Mouse (Mus musculus) MEL (cell line): ENCODE measurements around the gene Tmco4. TPM values are rescaled to one million over a fixed set of nuclear protein-coding genes. Genes with fewer than 3 reads are reported as not detected.

Source experiments
- DNase-seq: peaks from one replicate; pipeline ENCODE4 v3.0.0; 2011; ENCODE audit warnings: low read depth, low spot score
- H3K27ac ChIP-seq: 2 replicates; pipeline ENCODE4 v1.5.1; 2012; ENCODE audit warnings: low read depth, mild to moderate bottlenecking, control low read depth, low read length, moderate library complexity; ENCODE audit not compliant: control insufficient read depth
- H3K27me3 ChIP-seq, 2 experiments: fragments of 150-350 bp in 1 of 2; sonication (generic) in 1 of 2; 2 replicates each; pipeline ENCODE4 v1.6.1; 2012; ENCODE audit warnings: low read length in 2 of 2, mild to moderate bottlenecking in 2 of 2, improper control_type of control experiment in 1 of 2, moderate library complexity in 1 of 2; ENCODE audit not compliant: insufficient read depth in 2 of 2, control insufficient read depth in 1 of 2
- H3K36me3 ChIP-seq, 2 experiments: 2 replicates each; pipeline ENCODE4 v1.6.1; 2012 to 2014; ENCODE audit warnings: low read length in 2 of 2, improper control_type of control experiment in 1 of 2, inconsistent platforms in 1 of 2, mild to moderate bottlenecking in 1 of 2; ENCODE audit not compliant: insufficient read depth in 2 of 2, control insufficient read depth in 1 of 2
- H3K4me1 ChIP-seq, 2 experiments: fragments of 150-350 bp in 1 of 2; sonication (generic) in 1 of 2; 2 replicates each; pipeline ENCODE4 v1.6.1; 2012; ENCODE audit warnings: low read length in 2 of 2, improper control_type of control experiment in 1 of 2, mild to moderate bottlenecking in 1 of 2; ENCODE audit not compliant: insufficient read depth in 2 of 2, control insufficient read depth in 1 of 2
- H3K4me3 ChIP-seq, 2 experiments: fragments of 150-350 bp in 1 of 2; sonication (generic) in 1 of 2; 2 replicates each; pipeline ENCODE4 v1.5.1; 2012; ENCODE audit warnings: low read depth in 2 of 2, low read length in 2 of 2, mild to moderate bottlenecking in 2 of 2, moderate library complexity in 2 of 2, control low read depth in 1 of 2, improper control_type of control experiment in 1 of 2; ENCODE audit not compliant: control insufficient read depth in 1 of 2, insufficient read depth in 1 of 2
- H3K79me2 ChIP-seq: 2 replicates; pipeline ENCODE4 v1.6.1; 2012; ENCODE audit warnings: mild to moderate bottlenecking, low read length, moderate library complexity; ENCODE audit not compliant: control insufficient read depth, poor library complexity, insufficient read depth
- H3K9ac ChIP-seq: 2 replicates; pipeline ENCODE4 v1.6.1; 2012; ENCODE audit warnings: low read depth, mild to moderate bottlenecking, control low read depth, low read length, moderate library complexity; ENCODE audit not compliant: control insufficient read depth, poor library complexity, severe bottlenecking
- H3K9me3 ChIP-seq: fragments of 150-350 bp; sonication (generic); replicated peaks from 2 replicates; pipeline ENCODE4 v1.6.1; 2012; ENCODE audit warnings: mild to moderate bottlenecking, low read length, improper control_type of control experiment, moderate library complexity; ENCODE audit not compliant: insufficient read depth
- BHLHE40 ChIP-seq: IDR thresholded peaks from 2 replicates; pipeline ENCODE4 v1.6.1; 2012; ENCODE audit warnings: low read depth, mild to moderate bottlenecking, inconsistent platforms, low read length, improper control_type of control experiment, borderline replicate concordance
- CHD2 ChIP-seq: IDR thresholded peaks from 2 replicates; pipeline ENCODE4 v1.6.1; 2011; ENCODE audit warnings: low read length, improper control_type of control experiment
- CTCF ChIP-seq, 3 experiments: IDR thresholded peaks in 2 of 3; conservative IDR thresholded peaks in 1 of 3; 2 replicates each; pipeline ENCODE4 v1.5.1; 2011 to 2012; ENCODE audit warnings: low read length in 3 of 3, low read depth in 2 of 3, mild to moderate bottlenecking in 2 of 3, improper control_type of control experiment in 1 of 3, inconsistent platforms in 1 of 3, mixed read lengths in 1 of 3, moderate library complexity in 1 of 3; ENCODE audit not compliant: control insufficient read depth in 1 of 3, insufficient read depth in 1 of 3, poor library complexity in 1 of 3, severe bottlenecking in 1 of 3
- EP300 ChIP-seq, 2 experiments: IDR thresholded peaks; 2 replicates each; pipeline ENCODE4 v1.6.1; 2011; ENCODE audit warnings: improper control_type of control experiment in 2 of 2, low read length in 2 of 2, low read depth in 1 of 2, mild to moderate bottlenecking in 1 of 2
- GABPA ChIP-seq: IDR thresholded peaks from 2 replicates; pipeline ENCODE4 v1.6.1; 2012; ENCODE audit warnings: low read depth, mild to moderate bottlenecking, inconsistent platforms, low read length, improper control_type of control experiment, moderate library complexity
- MAFK ChIP-seq: IDR thresholded peaks from 2 replicates; pipeline ENCODE4 v1.6.1; 2011; ENCODE audit warnings: low read depth, mild to moderate bottlenecking, low read length, improper control_type of control experiment, borderline replicate concordance
- MYB ChIP-seq: IDR thresholded peaks from 2 replicates; pipeline ENCODE4 v1.6.1; 2011; ENCODE audit warnings: mild to moderate bottlenecking, low read depth, low read length, improper control_type of control experiment
- MYC ChIP-seq: IDR thresholded peaks from 2 replicates; pipeline ENCODE4 v1.6.1; 2011; ENCODE audit warnings: low read depth, mild to moderate bottlenecking, low read length, improper control_type of control experiment, moderate library complexity
- NELFE ChIP-seq: IDR thresholded peaks from 2 replicates; pipeline ENCODE4 v1.6.1; 2011; ENCODE audit warnings: low read depth, low read length, improper control_type of control experiment
- POLR2A ChIP-seq, 2 experiments: IDR thresholded peaks; 2 replicates each; pipeline ENCODE4 v1.6.1; 2011 to 2012; ENCODE audit warnings: low read length in 2 of 2, mild to moderate bottlenecking in 2 of 2, control low read depth in 1 of 2, improper control_type of control experiment in 1 of 2, low read depth in 1 of 2, moderate library complexity in 1 of 2; ENCODE audit not compliant: control insufficient read depth in 1 of 2, insufficient read depth in 1 of 2, poor library complexity in 1 of 2
- POLR2AphosphoS5 ChIP-seq: IDR thresholded peaks from 2 replicates; pipeline ENCODE4 v1.6.1; 2012; ENCODE audit warnings: low read depth, borderline replicate concordance, mild to moderate bottlenecking, inconsistent platforms, low read length, moderate library complexity, mixed read lengths
- RAD21 ChIP-seq: IDR thresholded peaks from 2 replicates; pipeline ENCODE4 v1.6.1; 2011; ENCODE audit warnings: mild to moderate bottlenecking, low read depth, low read length, improper control_type of control experiment
- SIN3A ChIP-seq: IDR thresholded peaks from 2 replicates; pipeline ENCODE4 v1.6.1; 2012; ENCODE audit warnings: low read length, improper control_type of control experiment, inconsistent platforms
- SMC3 ChIP-seq: IDR thresholded peaks from 2 replicates; pipeline ENCODE4 v1.6.1; 2011; ENCODE audit warnings: low read depth, low read length, improper control_type of control experiment
- UBTF ChIP-seq: IDR thresholded peaks from 2 replicates; pipeline ENCODE4 v1.6.1; 2012; ENCODE audit warnings: low read depth, mild to moderate bottlenecking, inconsistent platforms, low read length, improper control_type of control experiment, moderate library complexity, borderline replicate concordance; ENCODE audit not compliant: insufficient read depth
- USF1 ChIP-seq: IDR thresholded peaks from 2 replicates; pipeline ENCODE4 v1.6.1; 2014; ENCODE audit warnings: low read depth, mild to moderate bottlenecking, inconsistent platforms, low read length, improper control_type of control experiment, moderate library complexity
- USF2 ChIP-seq, 2 experiments: IDR thresholded peaks; 2 replicates each; pipeline ENCODE4 v1.6.1; 2011 to 2012; ENCODE audit warnings: improper control_type of control experiment in 2 of 2, low read length in 2 of 2, borderline replicate concordance in 1 of 2, inconsistent platforms in 1 of 2, low read depth in 1 of 2, mild to moderate bottlenecking in 1 of 2; ENCODE audit not compliant: insufficient read depth in 1 of 2
- polyA plus RNA-seq, 2 experiments: library from polyadenylated mRNA; stranded (reverse) in 1 of 2; unstranded in 1 of 2; fragments of >175 nt in 1 of 2; fragments of >200 nt in 1 of 2; gene quantifications; 2 replicates each; pipeline versions ENCODE4 v1.2.1 to v1.2.4; 2012; ENCODE audit warnings: low replicate concordance in 2 of 2, low read depth in 1 of 2; ENCODE audit not compliant: insufficient read length in 2 of 2, insufficient read depth in 1 of 2, missing spikeins in 1 of 2
- total RNA-seq: library from RNA; depleted of rRNA; stranded (reverse); fragments of 300-350 nt; gene quantifications from 2 replicates; pipeline ENCODE4 v1.2.3, GENCODE M21; 2012

Tmco4 gene
- total and polyA plus RNA-seq, 3 experiments: 16.5 to 24.7 TPM; not detected in 1

- Histone ChIP-seq H3K27ac (no peak overlapping the region), H3K9ac (no peak overlapping the region), H3K27me3 (no peaks in the 10 kb centered on the region), H3K4me3 (no peak overlapping the region), H3K9me3 (no peaks in the 10 kb centered on the region), H3K36me3 (peaks cover 0 to 3% of the 10 kb centered on the region in 2 experiments; a peak in 2 of 4 replicates), H3K4me1 (no peaks in the 10 kb centered on the region), H3K79me2 (no peaks in the 10 kb centered on the region)
- TF ChIP-seq MYB (no peak), USF2 (IDR thresholded peaks at IDR 0.05; ENCODE audit: borderline replicate concordance in 1 of 2, insufficient read depth in 1 of 2, low read depth in 1 of 2, low read length in 2 of 2) (no peak), POLR2A (IDR thresholded peaks at IDR 0.05; ENCODE audit: control insufficient read depth in 1 of 2, insufficient read depth in 1 of 2, low read depth in 1 of 2, low read length in 2 of 2, poor library complexity in 1 of 2) (no peak), POLR2AphosphoS5 (no peak), EP300 (IDR thresholded peaks at IDR 0.05; ENCODE audit: low read depth in 1 of 2, low read length in 2 of 2) (no peak), RAD21 (no peak), NELFE (no peak), SIN3A (no peak), BHLHE40 (no peak)
- DNase-seq: no peak
Measured at GRCm38 (mm10) chr4:138994389-138994788, 21.7 kb downstream of the Tmco4 start.

GRCm38 (mm10) chr4:138996410-138996809 is 23.7 kb downstream of the Tmco4 start:
- Histone ChIP-seq H3K9me3 (no peaks in the 10 kb centered on the region), H3K36me3 (peaks cover 0 to 3% of the 10 kb centered on the region in 2 experiments; a peak in 2 of 4 replicates), H3K9ac (no peak overlapping the region), H3K27ac (no peak overlapping the region), H3K79me2 (no peaks in the 10 kb centered on the region), H3K4me1 (no peaks in the 10 kb centered on the region), H3K27me3 (no peaks in the 10 kb centered on the region), H3K4me3 (no peak overlapping the region)
- peak; percentile 34 for DNase-seq
- TF ChIP-seq EP300 (IDR thresholded peaks at IDR 0.05; ENCODE audit: low read depth in 1 of 2, low read length in 2 of 2) (no peak), GABPA (no peak), BHLHE40 (no peak), USF1 (no peak), MYC (no peak), SIN3A (no peak), MAFK (no peak), CTCF (IDR thresholded peaks at IDR 0.05 in 2 of 3, conservative IDR thresholded peaks at IDR 0.05 in 1 of 3; ENCODE audit: control insufficient read depth in 1 of 3, insufficient read depth in 1 of 3, low read depth in 2 of 3, low read length in 3 of 3, poor library complexity in 1 of 3, severe bottlenecking in 1 of 3) (peak; percentile 59 to 73 (median 61)), CHD2 (no peak), POLR2A (IDR thresholded peaks at IDR 0.05; ENCODE audit: control insufficient read depth in 1 of 2, insufficient read depth in 1 of 2, low read depth in 1 of 2, low read length in 2 of 2, poor library complexity in 1 of 2) (no peak), UBTF (no peak), SMC3 (peak; percentile 37)
